Mouse (Mus musculus): ENCODE results near the gene Trh. TPM values are rescaled to one million over a fixed set of nuclear protein-coding genes. Genes with fewer than 3 reads are reported as not detected.

Gene Trh
- total RNA-seq (2022) = 1 to 10 TPM; 1.5 to 2.6 (median 1.8) TPM

DNA sequence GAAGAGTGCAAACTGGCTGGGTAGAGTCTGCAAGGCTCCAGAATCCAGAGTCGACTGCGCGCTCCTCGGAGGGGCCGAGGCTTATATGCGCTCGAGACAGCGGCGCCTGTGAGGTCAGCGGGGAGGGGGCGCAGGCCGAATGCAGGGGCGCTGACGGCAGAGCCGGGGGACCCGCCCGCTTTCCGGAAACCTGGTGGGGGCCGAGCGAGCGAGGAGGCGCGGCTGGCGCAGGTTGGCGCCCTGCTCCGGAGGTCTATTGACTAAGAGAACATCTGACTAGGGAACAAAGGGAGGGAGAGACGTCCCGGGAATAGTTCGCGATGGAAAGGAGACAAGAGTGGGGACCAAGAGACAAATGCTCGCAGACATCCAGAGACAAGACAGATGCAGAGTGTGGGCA, at the start of gene Trh:
TSS of gene Trh (minus strand) at position 60 of the 400 bp plus-strand sequence.
- no peak for DNase-seq (ENCODE audit: low spot score in 2 of 2)

DNA sequence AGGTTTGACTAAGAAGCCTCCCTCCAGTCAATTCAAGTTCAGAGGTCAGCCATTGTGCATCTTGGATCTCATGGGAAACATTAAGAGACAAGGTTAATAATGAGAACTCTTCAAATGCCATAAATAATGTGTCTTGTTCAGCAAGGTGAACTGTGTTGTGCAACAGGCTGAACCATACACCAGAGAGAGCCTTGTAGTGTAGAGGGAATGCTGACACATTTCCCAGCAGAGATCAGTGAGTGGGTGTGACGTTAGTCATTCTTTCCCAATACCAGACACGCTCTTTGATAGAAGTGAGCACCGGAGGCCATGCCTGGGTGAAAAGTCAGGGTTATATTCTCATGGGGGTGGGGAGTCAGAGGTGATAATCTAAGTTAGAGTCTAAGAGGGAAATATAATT, 46.4 kb upstream of the Trh start:
- DNase-seq (ENCODE audit: low spot score in 2 of 2) = no peak

DNA sequence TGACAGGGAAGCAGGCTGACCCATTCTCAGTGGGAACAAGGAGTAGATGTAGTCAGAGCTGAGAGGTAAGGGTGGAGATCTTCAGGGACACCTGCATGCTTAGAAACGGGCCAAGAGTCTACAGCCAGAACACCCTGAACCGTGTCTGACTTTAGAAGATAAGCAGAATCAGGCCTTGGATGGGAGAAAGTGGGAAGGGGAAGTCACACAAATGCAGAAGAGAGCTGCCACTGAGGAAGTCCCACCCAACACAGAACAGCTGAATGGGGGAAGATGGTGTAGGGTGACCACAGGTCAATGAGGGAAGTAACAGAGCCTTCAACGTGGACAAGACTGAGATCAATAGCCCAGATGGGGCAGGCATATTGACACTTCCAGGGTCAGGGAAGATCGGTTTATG, 42.4 kb upstream of the Trh start:
- DNase-seq (ENCODE audit: low spot score in 2 of 2) = no peak

DNA sequence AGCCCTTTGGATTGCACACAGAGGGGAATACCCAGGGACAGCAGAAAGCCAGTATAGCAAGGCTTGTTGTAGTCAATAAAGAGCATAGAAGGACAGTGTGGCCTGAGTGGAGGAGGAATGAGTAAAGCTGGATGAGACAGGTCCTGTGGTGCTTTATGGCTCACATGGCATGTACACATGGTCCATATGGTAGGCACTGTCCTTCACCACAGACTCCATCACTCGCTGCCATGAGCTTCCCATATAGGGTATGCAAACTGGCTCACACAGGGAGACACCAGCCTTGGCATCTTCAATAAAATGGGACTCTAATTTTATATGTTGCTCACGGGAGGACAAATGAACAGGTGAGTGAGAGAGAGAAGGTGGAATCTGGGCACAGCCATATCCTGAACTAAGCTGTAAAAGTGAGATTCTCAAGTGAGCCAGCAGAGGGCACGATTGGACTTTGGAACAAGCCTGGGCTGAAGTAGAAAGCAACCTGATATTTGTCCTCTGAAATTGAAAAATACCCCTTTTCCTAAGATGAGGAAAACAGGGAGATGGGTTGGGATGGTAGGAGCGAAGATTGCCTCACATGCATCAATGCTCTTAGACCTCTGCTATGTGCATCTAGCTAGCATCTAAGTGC, 41.9 kb upstream of the Trh start:
- DNase-seq (ENCODE audit: low spot score in 2 of 2) = peak; percentile 17 to 74

DNA sequence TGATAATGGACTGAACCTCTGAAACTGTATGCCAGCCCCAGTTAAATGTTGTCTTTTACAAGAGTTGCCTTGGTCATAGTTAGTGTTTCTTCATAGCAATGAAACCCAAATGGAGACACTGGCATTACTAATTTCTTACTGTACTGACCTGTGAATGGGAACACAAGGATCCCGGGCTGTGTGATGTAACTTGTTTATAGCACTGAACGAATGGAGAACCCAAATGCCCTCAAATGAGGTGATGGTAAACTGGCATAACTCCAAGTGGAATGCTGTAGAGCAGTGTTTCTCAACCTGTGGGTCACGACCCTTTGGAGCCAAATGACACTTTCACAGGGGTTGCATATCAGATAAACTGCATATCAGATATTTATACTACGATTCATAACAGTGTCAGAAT, 41.1 kb upstream of the Trh start:
- no peak for DNase-seq (ENCODE audit: low spot score in 2 of 2)

DNA sequence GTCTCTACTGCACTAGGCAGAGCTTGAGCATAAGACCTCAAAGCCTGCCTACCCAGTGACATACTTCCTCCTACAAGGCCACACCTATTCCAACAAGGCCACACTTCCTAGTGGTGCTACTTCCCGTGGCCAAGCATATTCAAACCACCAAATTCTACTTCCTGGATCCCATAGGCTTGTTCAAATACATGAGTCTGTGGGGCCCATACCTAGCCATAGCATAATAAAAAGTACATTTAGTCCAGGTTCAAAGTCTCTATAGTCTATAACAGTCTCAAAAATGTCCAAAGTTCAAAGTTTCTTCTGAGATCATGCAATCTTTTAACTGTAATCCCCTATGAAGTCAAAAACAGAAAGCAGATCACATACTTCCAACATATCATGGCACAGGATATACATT, 32.7 kb upstream of the Trh start:
- DNase-seq (ENCODE audit: low spot score in 2 of 2) = no peak

DNA sequence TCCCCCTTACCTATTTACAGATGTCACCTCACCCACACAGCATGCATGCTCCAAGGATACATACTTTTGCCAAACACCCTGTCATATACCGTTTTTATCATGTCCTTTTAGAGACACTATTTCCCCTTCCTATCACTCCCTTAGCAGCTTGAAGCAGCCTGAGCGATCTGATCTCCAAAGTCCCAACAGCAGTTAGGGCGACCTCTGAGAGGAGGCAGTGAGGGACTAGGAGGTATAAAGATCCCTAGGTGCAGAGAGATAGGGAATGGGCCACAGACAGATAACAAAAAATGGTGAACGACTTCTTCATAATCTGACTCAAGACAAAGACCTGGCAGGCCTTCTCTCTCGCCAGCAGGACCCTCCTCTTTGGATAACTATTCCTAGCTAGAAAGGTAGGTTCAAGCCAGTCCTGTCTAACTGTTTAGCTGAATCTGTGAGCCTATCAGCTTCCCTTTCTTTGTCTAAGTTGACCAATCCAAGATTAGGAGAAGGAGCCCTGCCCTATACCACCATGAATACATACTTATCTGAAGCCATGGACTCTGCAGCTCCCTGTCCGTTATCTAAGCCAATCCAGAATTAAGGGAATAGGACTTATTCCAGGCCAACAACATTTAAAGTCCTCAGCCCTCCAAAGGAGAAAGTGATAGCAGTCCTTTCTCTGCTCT, 29.3 kb upstream of the Trh start:
- DNase-seq (ENCODE audit: low spot score in 2 of 2) = no peak

DNA sequence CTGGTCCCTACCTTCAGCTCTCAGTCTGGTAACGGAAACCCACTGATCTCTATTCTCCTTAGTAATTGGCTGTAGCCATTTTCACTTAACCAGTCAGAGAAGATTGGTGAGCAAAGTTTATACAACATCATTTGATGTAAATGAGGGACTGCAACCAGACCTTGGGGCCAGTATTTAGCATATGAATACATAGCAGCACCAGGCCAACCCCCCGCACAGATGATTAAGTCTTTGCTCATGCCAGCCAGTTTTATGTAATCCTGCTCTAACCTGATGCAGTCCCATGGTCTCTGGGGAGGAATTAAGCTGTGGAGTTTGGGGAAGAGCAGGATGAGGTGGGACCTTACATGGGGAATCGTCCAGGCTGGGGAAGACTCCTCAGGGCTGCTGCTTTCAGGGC, 28.2 kb upstream of the Trh start:
- DNase-seq (ENCODE audit: low spot score in 2 of 2) = no peak

DNA sequence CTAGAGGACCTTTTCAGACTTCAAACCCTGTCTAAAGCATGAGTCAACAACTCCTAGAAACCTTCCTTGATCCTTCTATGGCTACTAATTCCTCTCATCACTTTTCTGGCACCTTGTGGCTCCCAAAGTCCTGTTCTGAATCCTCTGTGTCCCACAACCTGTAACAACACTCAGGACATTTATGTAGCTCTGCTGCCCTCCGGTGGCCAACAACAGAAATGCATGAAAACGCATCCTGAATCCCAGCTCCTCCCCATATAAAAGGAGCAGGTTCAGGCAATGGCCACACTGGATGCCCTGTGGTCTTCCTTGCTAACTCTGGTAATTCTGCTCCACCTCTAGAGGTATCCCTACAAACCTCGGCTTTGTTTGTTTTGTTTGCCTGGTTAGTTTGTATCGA, 24.6 kb upstream of the Trh start:
- DNase-seq (ENCODE audit: low spot score in 2 of 2) = peak; percentile 29 to 77

DNA sequence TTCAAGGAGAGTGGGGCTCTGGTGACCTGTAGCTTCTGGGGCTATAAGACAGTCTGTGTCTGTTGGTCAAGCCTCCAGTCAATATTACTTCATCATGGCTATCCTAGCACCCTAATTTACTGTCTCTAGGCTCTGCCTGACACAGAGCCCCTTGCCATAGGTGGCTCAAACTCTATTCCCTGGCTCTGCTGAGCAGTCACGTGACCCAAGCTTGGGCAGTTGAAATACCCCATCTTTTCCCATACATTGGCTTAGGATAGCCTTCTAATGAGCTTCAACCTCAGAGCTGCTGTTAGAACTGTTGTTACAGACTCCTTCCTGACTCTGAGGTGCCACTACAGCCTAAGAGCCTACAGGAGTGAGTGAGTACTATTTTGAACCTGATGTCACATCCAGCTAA, 23.6 kb upstream of the Trh start:
- DNase-seq (ENCODE audit: low spot score in 2 of 2) = no peak

DNA sequence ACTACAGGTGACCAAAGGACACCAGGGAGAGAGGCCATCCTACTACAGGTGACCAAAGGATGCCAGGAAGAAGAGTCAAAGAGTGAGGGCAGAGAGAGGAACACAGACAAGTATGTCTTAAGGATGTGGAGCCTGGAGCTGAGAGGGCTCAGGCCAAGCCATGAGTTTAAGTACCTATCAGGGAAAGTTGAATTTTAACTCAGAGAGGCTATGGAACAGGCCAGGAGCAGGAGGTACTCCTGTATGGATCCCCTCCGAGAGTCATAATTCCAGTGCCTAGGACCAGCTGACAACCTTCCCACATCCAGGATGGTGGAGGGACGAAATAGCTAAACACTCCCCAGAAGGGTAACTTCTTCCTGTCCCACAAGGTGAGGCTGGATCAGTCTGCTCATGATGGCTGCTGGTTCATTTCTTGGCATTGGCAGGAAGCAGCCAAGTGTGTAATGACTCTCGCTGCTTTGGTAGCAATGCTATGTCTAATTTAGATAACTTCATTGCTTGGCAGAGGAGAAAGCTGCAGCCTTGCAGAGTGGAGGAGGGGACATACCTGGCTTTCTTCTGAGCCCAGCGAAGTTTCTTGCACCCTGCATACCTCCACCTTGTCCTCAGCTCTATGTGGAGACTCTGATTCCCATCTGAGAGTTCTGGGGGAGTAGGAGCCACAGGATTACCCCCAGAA, 16.9 kb upstream of the Trh start:
- no peak for DNase-seq (ENCODE audit: low spot score in 2 of 2)

DNA sequence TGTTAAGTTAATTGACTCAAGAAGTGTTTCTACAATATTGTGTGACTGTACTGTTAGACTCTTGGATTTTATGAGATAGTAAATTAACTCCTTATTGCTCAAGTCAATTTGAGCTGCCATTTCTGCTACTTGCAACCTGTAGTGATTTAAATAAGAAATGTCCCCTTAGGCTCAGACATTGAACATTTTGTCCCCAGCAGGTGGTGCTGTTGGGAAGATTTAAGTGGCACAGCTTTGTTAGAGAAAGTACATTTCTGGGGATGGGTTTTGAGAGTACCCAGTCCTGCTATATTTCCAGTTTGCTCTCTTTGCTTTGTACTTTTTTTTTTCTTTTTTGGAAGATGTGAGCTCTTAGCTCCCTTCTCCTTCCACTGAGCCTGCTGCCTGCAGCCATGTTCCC, 10.9 kb upstream of the Trh start:
- DNase-seq (ENCODE audit: low spot score in 2 of 2) = no peak

DNA sequence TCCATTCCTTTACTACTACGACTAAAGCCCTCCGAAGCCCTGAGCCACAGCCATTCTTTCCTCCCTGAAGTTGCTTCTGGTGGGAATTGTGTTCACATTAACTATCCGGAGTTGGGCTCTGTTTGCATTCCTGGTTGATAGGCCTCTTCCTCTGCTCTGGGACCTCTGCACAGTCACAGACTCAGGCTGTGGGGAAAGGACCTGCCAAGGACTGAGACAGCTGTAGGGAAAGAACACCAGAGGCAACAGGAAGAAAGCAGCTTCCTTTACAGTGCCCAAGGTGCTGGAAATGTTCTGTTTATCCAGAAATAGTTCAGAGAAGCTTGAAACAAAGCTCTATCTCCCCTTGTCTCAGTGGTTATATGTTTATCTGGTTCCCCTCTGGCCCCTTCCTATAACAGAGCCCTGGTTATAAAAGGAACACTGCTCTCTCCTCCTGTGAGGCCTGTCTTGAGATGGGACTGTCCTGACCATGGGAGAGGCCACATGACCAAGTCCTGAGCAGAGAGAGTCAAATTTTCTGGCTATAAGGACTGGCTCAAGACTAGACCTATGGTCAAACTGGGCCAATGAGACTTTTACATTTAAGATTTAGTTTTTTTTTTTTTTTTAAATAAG, 8.9 kb upstream of the Trh start:
- no peak for DNase-seq (ENCODE audit: low spot score in 2 of 2)

DNA sequence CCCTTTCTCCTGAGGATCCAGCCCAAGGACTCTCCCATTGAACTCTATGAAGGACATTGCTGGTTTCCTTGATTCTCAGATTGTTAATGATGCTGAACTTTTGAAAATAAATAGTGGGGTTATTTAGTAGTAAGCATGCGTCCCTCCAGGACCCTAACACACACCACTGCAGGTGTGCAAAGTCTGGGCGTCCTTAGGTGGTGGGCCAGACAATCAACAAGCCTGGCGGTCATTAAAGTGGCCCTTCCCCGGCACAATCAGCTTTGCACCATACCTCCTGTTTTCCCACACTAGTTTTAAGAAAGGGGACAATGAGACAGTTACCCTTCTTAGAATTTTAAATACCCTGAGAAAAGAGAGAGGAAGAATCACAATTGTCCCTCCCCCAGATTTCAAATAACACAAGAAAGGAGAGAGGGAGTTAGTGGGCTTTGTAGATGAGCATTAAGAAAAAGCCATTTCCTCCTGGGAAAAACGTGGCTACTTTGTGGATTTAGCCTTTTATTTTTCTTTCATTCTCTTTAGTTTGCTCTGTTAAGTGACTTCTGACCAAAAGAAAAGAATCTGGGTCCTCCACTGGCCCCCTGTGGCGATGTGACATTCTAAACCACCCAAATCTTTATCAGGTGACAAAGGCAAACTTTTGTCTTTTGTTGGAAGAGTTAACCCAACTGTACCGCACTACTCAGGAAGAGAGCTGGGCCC, 2.9 kb upstream of the Trh start:
- DNase-seq (ENCODE audit: low spot score in 2 of 2) = no peak

DNA sequence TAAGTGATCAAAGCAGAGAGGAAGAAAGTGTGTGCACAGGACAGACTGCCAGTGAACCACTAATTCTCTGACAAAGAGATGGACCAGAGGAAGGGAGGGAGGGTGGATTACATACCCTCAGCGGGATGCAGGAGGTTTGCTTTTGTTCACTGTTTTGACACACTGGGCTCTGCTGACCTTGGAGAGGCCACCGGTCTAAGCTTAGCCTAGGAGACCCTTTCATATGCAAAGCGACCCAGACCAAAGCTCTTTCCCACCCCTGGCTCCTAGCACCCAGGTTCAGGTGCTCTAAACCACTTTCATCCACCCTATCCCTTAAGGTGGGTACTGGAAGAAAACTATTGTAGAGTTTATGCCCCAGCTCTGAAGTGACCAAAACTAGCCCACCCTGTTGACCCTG, 1.9 kb upstream of the Trh start:
- no peak for DNase-seq (ENCODE audit: low spot score in 2 of 2)

DNA sequence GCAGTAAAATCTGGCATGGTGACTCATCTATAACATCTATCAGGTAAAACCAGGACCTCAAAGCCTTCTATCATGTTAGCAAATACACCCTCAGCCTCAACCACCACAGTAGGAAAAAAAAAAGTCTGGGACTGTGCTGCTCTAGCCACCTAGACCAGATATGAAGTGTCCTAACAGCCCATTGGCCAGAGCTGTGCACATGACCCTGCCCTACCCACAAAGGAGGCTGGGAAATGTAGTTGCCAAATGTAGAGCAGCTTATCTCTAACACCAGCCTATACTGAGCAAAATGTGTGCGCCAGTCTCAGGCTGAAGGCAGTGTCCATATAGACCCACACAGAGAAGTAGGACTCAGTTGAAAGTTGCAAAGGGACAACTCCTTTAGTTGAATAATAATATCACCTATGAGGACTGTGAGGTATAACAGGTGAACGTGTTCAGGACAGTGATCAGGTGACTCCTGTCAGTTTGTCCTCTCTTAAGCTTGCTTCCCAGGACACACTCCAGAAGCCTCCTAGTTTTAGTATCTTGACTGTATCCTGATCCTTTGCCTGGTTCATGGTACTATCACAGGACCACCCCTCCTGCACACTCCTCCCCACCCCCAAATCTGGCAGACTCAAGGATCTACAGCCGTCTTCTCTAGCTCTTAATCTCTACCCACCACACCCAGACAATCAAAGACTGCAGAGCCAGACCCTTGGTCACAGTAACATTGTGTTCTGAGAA, 3.1 kb downstream of the Trh start:
- DNase-seq (ENCODE audit: low spot score in 2 of 2) = peak in 1 of 2 experiments; percentile 31

DNA sequence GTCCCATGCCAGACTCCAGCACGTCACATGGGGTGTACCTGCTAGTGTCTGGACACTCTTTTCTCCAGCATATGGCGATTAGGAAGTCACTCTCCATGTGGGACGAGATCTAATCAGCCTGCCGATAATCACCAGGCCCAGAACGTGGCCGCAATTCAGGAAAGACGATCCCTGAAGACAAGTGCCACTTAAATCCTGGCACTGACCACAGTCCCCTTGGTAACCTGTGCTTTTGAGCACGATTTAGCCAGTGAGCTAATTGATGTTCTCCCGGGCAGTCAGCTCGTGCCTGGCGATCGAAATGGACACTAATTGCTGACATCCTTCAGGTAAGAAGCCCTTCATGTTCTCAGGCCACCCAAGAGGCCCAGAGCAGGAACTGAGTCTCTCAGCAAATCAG, 9.4 kb downstream of the Trh start:
- DNase-seq (ENCODE audit: low spot score in 2 of 2) = no peak

DNA sequence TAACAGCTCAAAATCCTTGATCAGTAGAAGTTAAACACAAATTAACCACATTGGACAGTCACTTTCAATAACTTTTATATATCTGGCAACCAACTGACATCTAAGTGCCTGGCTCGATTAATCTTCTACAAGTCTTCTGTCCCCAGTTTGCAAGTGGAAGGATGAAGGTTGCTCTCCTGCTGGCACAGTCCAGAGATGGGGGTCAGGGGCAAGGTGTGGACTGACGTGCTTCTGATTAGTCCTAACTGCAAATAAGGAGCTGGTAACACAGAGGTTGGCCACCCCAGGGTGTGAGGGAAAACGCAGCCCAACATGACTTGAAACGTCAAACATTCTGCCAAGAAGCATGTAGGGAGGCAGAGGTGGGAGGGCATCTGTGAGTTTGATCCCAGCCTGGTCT, 12.7 kb downstream of the Trh start:
- DNase-seq (ENCODE audit: low spot score in 2 of 2) = no peak

DNA sequence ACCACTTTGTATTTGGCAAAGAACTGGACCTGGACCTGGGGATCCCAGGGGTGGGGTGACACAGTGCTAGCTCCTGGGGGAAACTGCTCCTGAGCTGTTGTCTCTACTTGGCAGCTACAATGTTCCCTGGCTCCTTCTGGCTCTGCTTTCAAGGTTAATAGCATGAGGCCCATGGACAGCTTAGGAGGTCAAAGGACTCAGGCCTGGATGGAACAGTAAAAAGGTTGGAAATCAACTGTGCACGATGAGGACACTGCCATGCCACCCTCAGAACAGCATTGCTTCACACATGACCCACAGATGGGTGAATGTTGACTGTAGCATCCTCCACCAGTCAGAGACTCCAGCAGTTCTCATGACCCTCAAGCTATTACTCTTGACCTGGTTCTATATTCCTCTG, 13.1 kb downstream of the Trh start:
- no peak for DNase-seq (ENCODE audit: low spot score in 2 of 2)

DNA sequence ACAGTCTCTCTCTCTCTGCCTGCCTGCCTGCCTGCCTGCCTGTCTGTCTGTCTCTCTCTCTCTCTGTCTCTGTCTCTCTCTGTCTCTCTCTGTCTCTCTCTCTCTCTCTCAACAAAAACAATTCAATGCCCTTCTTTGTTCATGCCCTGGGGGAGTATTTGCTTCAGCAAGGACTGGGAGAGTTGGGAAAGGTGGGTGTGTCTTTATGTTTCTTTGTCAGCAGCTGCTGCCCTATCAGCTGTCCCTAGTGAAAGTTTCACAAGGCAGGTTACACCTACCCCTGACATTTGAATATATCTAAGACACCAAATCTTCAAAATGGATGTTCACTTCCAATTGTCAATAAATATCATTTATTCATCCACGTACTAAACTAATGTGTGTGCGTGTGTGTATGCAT, 14.9 kb downstream of the Trh start:
- DNase-seq (ENCODE audit: low spot score in 2 of 2) = no peak

DNA sequence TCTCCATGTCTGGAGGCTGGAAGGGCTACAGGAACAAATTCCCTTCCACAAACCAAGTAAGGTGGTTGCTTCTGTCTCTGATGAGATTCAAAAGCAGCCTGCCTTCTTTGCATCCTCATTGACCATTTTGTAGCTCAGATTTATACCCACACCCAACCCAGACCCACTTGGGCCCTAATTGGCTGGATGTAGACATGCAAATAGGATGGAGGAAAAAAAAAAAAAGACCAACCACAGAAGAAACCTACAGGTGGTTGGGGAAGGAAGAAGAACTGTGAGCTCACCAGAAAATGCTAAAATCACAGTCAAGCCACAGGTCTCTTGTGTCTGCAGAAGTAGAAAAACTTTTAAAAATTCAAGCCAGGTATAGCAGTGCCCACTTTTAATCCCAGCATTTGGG, 15.3 kb downstream of the Trh start:
- DNase-seq (ENCODE audit: low spot score in 2 of 2) = no peak

Data from layer of hippocampus, adult 8-10 months (tissue).